Mouse (Mus musculus) cortical plate, adult 2 months (tissue): ENCODE measurements around the gene Ttc19. TPM values are rescaled to one million over a fixed set of nuclear protein-coding genes. Genes with fewer than 3 reads are reported as not detected.
"Not testable (repeated sequence)": the region's sequence is repeated elsewhere in the genome, so short reads cannot be mapped to it uniquely, and the experiment has no call there.

Source experiments
- H3K27ac ChIP-seq: fragments of 200-500 bp; 2 replicates; pipeline ENCODE4 v1.5.1; 2012; ENCODE audit warnings: low read length, control low read depth, inconsistent platforms; ENCODE audit not compliant: insufficient read depth
- H3K4me1 ChIP-seq: fragments of 200-500 bp; 2 replicates; pipeline ENCODE4 v1.6.1; 2011; ENCODE audit warnings: low read length; ENCODE audit not compliant: control insufficient read depth, insufficient read depth
- H3K4me3 ChIP-seq: fragments of 200-500 bp; 2 replicates; pipeline ENCODE4 v1.5.1; 2011; ENCODE audit warnings: mild to moderate bottlenecking, low read length, control low read depth; ENCODE audit not compliant: insufficient read depth
- CTCF ChIP-seq: fragments of 200-500 bp; IDR thresholded peaks from 2 replicates; pipeline ENCODE4 v1.5.1; 2011; ENCODE audit warnings: mild to moderate bottlenecking, control low read depth, low read length; ENCODE audit not compliant: insufficient read depth; ENCODE audit errors: extremely low read depth
- POLR2A ChIP-seq: fragments of 200-500 bp; IDR thresholded peaks from 2 replicates; pipeline ENCODE4 v1.6.1; 2011; ENCODE audit warnings: mild to moderate bottlenecking, low read length, control low read depth; ENCODE audit not compliant: insufficient read depth; ENCODE audit errors: extremely low read depth
- polyA plus RNA-seq: library from polyadenylated mRNA; depleted of rRNA; stranded (reverse); fragments of >200 nt; gene quantifications from 2 replicates; pipeline ENCODE4 v1.2.3, GENCODE M21; 2012

Gene Ttc19
- polyA plus RNA-seq, 1 experiment, result 63.5 TPM

DNA sequence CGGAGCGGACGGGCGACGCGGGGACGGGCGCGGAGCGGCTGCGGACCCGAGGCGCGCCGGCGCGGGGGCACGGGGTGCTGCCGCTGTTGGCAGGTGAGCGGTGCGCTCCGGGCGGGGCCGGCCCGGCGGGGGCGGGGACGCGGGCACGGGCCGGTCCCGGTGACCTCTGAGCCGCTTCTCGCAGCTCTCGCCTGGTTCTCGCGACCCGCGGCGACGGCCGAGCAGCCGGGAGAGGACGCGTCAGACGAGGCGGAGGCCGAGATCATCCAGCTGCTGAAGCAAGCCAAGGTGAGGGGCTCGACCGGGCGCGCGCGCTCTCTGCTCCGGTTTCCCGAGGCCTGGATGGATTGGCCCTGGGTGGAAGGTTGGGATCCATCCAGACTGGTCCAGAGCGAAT, 326 bp downstream of the Ttc19 start:
- Histone ChIP-seq H3K4me1 (peaks cover 4% of the 10 kb centered on the region), H3K4me3 (peak overlapping the region; percentile 88), H3K27ac (peak overlapping the region; percentile 60)
- no peak for TF ChIP-seq CTCF
- TF ChIP-seq POLR2A, result no peak

DNA sequence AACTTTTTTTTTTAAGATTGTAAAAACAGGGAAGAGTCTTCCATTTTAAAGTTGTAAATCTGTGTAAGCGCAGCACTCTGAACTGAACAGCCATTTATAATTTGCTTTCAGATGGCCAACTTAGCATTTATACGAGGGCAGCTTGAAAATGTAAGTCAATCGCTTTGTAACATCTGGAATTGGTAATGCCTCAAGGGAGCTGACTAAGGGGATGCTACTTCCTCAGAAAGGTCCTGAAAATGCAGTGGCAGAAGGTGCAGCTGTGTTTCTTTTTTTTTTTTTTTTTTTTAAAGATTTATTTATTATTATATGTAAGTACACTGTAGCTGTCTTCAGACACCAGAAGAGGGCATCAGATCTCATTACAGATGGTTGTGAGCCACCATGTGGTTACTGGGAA, 2.7 kb downstream of the Ttc19 start:
- H3K27ac ChIP-seq, H3K4me3 ChIP-seq, H3K4me1 ChIP-seq: not testable (repeated sequence)

- H3K27ac ChIP-seq, result no peak overlapping the region
- H3K4me3 ChIP-seq, result no peak overlapping the region
- TF ChIP-seq POLR2A (no peak), CTCF (no peak)
- H3K4me1 ChIP-seq, result peaks cover 4% of the 10 kb centered on the region
Observed at GRCm38 (mm10) chr11:62285020-62285419, 3.7 kb downstream of the Ttc19 start.

GRCm38 (mm10) chr11:62287700-62288099, 6.4 kb downstream of the Ttc19 start:
- Histone ChIP-seq H3K4me1 (peaks cover 2% of the 10 kb centered on the region), H3K27ac (no peak overlapping the region), H3K4me3 (no peak overlapping the region)
- TF ChIP-seq CTCF (no peak), POLR2A (no peak)

DNA sequence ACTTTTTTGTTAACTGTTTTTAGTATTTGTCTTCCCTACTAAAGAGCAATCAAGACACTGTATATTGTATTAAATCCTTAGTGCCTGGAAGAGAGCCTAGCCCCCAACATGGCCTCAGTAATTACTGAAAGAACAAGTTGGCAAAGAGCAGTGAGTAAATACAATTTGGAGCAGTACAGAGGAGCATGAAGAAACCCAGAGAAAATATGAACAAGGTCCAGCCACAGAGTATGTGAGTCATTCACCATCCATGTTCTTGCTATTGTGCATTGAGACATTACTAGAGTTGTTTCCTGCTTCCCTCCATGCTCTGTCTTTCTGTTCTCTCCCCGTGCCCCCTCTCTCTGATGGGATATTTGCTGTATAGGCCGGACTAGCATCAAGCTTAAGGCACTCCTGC, 12.8 kb downstream of the Ttc19 start:
- H3K4me1 ChIP-seq, result no peaks in the 10 kb centered on the region; the same call in 1 of the 2 replicates
- no peak overlapping the region for H3K4me3 ChIP-seq
- no peak overlapping the region for H3K27ac ChIP-seq
- TF ChIP-seq CTCF (no peak), POLR2A (no peak)

DNA sequence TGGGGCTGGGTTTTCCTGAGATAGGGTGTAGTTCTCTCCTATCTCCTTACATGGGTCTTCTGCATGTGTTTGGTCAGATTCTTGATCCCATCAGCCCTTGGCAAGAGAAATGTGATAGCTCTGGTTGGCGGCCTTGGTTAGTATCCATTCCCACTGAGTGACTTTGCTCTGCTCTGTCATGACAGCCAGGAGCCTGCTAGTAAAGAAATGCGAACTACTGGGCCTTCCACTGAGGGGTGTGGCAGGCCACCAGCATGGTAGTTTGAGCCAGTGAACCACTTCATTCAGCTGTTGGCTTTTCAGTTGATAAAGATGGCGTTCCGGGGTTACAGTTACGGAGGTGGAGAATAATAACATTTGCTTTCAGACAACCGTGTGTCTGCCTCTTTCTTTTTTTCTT, 17.6 kb downstream of the Ttc19 start:
- Histone ChIP-seq H3K4me1 (no peaks in the 10 kb centered on the region; the same call in 1 of the 2 replicates), H3K4me3 (no peak overlapping the region), H3K27ac (no peak overlapping the region)
- no peak for TF ChIP-seq POLR2A
- no peak for TF ChIP-seq CTCF

- peaks cover 2% of the 10 kb centered on the region; the same call in 1 of the 2 replicates for H3K4me1 ChIP-seq
- H3K27ac ChIP-seq, result no peak overlapping the region
- TF ChIP-seq POLR2A, result no peak
- no peak for TF ChIP-seq CTCF
- no peak overlapping the region for H3K4me3 ChIP-seq
Observed at GRCm38 (mm10) chr11:62305866-62306265, 24.6 kb downstream of the Ttc19 start.

GRCm38 (mm10) chr11:62309296-62309695, 28.0 kb downstream of the Ttc19 start:
- Histone ChIP-seq H3K27ac (no peak overlapping the region), H3K4me1 (peaks cover 2% of the 10 kb centered on the region; the same call in 1 of the 2 replicates), H3K4me3 (no peak overlapping the region)
- TF ChIP-seq POLR2A (no peak), CTCF (no peak)

DNA sequence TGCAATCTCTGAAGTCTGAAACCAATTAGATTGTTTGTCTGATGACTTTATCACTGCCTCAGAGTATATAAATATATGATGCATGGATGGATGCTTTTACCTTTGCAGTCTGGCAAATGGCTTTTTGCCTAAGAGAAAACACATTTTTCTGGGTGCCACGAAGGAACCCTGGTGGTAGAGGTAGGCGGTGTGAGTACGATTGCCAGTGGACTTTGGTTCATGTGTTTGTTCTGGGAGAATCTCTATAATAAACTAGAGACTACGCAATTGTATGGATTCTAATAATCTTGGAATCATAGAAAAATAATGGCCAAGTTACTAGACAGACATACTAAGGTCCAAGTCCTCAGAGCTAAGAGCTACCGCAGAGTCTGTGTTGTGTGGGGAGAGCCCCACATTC, 33.7 kb downstream of the Ttc19 start:
- TF ChIP-seq CTCF, result no peak
- TF ChIP-seq POLR2A, result no peak
- Histone ChIP-seq H3K27ac (no peak overlapping the region), H3K4me3 (no peak overlapping the region), H3K4me1 (peaks cover 2% of the 10 kb centered on the region; the same call in 1 of the 2 replicates)

DNA sequence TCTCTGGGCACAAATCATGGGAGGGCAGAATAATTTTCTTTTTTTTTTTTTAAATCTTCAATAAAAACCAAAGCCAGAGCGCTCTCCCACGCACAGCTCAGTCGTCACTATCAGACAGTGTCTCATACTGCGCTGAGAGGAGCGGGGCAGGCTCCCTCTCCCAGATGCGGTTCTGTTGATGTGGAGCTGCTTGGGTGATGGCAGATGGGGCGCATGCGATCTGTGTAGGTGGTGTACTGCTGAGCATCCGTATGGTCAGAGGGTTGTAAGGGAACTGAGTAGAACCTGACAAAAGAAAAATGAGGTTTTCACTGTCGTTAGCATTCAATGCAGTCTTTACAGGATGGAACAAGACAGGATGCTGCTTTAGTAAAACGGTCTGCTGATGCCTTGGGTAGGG, 36.5 kb downstream of the Ttc19 start:
- H3K27ac ChIP-seq, result no peak overlapping the region
- peaks cover 2% of the 10 kb centered on the region; the same call in 1 of the 2 replicates for H3K4me1 ChIP-seq
- TF ChIP-seq POLR2A, result no peak
- TF ChIP-seq CTCF, result no peak
- H3K4me3 ChIP-seq, result no peak overlapping the region

- TF ChIP-seq POLR2A (no peak), CTCF (no peak)
- H3K27ac ChIP-seq, result no peak overlapping the region
- peaks cover 2% of the 10 kb centered on the region; the same call in 1 of the 2 replicates for H3K4me1 ChIP-seq
- no peak overlapping the region for H3K4me3 ChIP-seq
Observed at GRCm38 (mm10) chr11:62320097-62320496, 38.8 kb downstream of the Ttc19 start.
